ENCODE assay signal across 12 mouse cellular contexts in genomic region chr8:116053483-116053882, GRCm38 (mm10).
DNase-seq lines count a peak whose midpoint lies in the region; ATAC-seq lines count a peak whose summit lies in the region.
"Had no signal": no experiment of that assay in that cellular context is flagged by ENCODE, and none has a peak within 500 bp of the region (broad histone marks: within the 10 kb centered on the region; RNA-seq: fewer than 3 reads in every experiment).

No protein-coding gene starts in this region.

- WGBS in midbrain, embryonic 10.5 days = 16% methylated on average over 7 of the region's 7 CpGs
- WGBS in midbrain, embryonic 15.5 days = 10% methylated on average over 7 of the region's 7 CpGs
- 5% methylated on average over 7 of the region's 7 CpGs for WGBS in forebrain, embryonic 11.5 days
- 72% methylated on average over 7 of the region's 7 CpGs for WGBS in limb, embryonic 10.5 days

- ATAC-seq in midbrain, embryonic 15.5 days (replicated peaks) = no peak
- ATAC-seq in forebrain, embryonic 11.5 days (replicated peaks; ENCODE audit: low FRiP score) = peak; percentile 93
- ATAC-seq in granulocyte monocyte progenitor cell, adult 5-6 weeks (replicated peaks; ENCODE audit: poor library complexity, severe bottlenecking) = no peak

- no peak overlapping the region for H3K4me3 ChIP-seq in midbrain, embryonic 10.5 days
- H3K4me3 ChIP-seq in midbrain, embryonic 15.5 days = no peak overlapping the region
- no peak overlapping the region for H3K4me3 ChIP-seq in forebrain, embryonic 11.5 days (ENCODE audit: low read depth, low read length)
- H3K4me3 ChIP-seq in limb, embryonic 10.5 days = no peak overlapping the region
- H3K4me3 ChIP-seq: heart, adult 2 months; lung, embryonic 15.5 days had no signal

- H3K9me3 ChIP-seq in midbrain, embryonic 10.5 days (replicated peaks) = no peaks in the 10 kb centered on the region
- H3K9me3 ChIP-seq in midbrain, embryonic 15.5 days = no peaks in the 10 kb centered on the region
- H3K9me3 ChIP-seq in forebrain, embryonic 11.5 days (ENCODE audit: control insufficient read depth, low read length) = no peaks in the 10 kb centered on the region
- H3K9me3 ChIP-seq in limb, embryonic 10.5 days (replicated peaks) = no peaks in the 10 kb centered on the region
- H3K9me3 ChIP-seq: lung, embryonic 15.5 days had no signal

- no peak overlapping the region for H3K9ac ChIP-seq in midbrain, embryonic 15.5 days
- H3K9ac ChIP-seq in forebrain, embryonic 11.5 days (ENCODE audit: low read length) = no peak overlapping the region
- H3K9ac ChIP-seq: lung, embryonic 15.5 days had no signal

- H3K27me3 ChIP-seq in midbrain, embryonic 10.5 days (ENCODE audit: low read depth, poor library complexity, severe bottlenecking) = peaks cover 87% of the 10 kb centered on the region
- peaks cover 25% of the 10 kb centered on the region for H3K27me3 ChIP-seq in midbrain, embryonic 15.5 days (replicated peaks)
- no peaks in the 10 kb centered on the region; the same call in 1 of the 2 replicates for H3K27me3 ChIP-seq in forebrain, embryonic 11.5 days (ENCODE audit: control insufficient read depth, insufficient read depth, low read length)
- no peaks in the 10 kb centered on the region for H3K27me3 ChIP-seq in limb, embryonic 10.5 days (ENCODE audit: low read depth, poor library complexity, severe bottlenecking)
- H3K27me3 ChIP-seq: lung, embryonic 15.5 days had no signal

- peak overlapping the region; percentile 74 for H3K27ac ChIP-seq in midbrain, embryonic 10.5 days (replicated peaks)
- no peak overlapping the region for H3K27ac ChIP-seq in midbrain, embryonic 15.5 days
- peak overlapping the region; percentile 53 for H3K27ac ChIP-seq in forebrain, embryonic 11.5 days (ENCODE audit: low read depth, low read length)
- H3K27ac ChIP-seq in limb, embryonic 10.5 days = peak overlapping the region; percentile 62; the same call in 1 of the 2 replicates
- H3K27ac ChIP-seq: heart, adult 2 months; lung, embryonic 15.5 days had no signal

- no peak overlapping the region for H3K4me2 ChIP-seq in midbrain, embryonic 15.5 days
- no peak overlapping the region for H3K4me2 ChIP-seq in forebrain, embryonic 11.5 days (ENCODE audit: low read depth, low read length, severe bottlenecking)
- H3K4me2 ChIP-seq: lung, embryonic 15.5 days had no signal

- DNase-seq in midbrain, embryonic 10.5 days (ENCODE audit: low spot score) = peak; percentile 77
- DNase-seq in forebrain, embryonic 11.5 days (ENCODE audit: low spot score) = peak; percentile 79
- no peak for DNase-seq in limb, embryonic 10.5 days (ENCODE audit: low spot score)
- peak; percentile 34 for DNase-seq in telencephalon, adult 2 months (ENCODE audit: low read depth, low spot score)
- no peak for DNase-seq in gastrocnemius, adult 8-10 months (ENCODE audit: low spot score in 2 of 2)
- DNase-seq: heart, adult 2 months; kidney, adult 8-10 months; spleen, adult 18-20 months; thymus, postnatal 25 days had no signal

- H3K36me3 ChIP-seq in midbrain, embryonic 10.5 days = no peaks in the 10 kb centered on the region
- no peaks in the 10 kb centered on the region for H3K36me3 ChIP-seq in midbrain, embryonic 15.5 days (replicated peaks)
- H3K36me3 ChIP-seq in forebrain, embryonic 11.5 days (ENCODE audit: control insufficient read depth, insufficient read depth, low read length) = no peaks in the 10 kb centered on the region
- no peaks in the 10 kb centered on the region for H3K36me3 ChIP-seq in limb, embryonic 10.5 days
- H3K36me3 ChIP-seq: lung, embryonic 15.5 days had no signal

- H3K4me1 ChIP-seq in midbrain, embryonic 10.5 days = peaks cover 25% of the 10 kb centered on the region
- H3K4me1 ChIP-seq in midbrain, embryonic 15.5 days = peaks cover 7% of the 10 kb centered on the region
- H3K4me1 ChIP-seq in forebrain, embryonic 11.5 days (replicated peaks; ENCODE audit: control insufficient read depth, insufficient read depth, low read length) = peaks cover 15% of the 10 kb centered on the region
- H3K4me1 ChIP-seq in limb, embryonic 10.5 days = peaks cover 10% of the 10 kb centered on the region; the same call in 1 of the 2 replicates

Comparison
In these comparisons a context has a peak if more than half of its experiments do, and no peak if none do; other contexts are left out.
1. DNase-seq: peak in midbrain, embryonic 10.5 days (single experiment), forebrain, embryonic 11.5 days (single experiment) and telencephalon, adult 2 months (single experiment); none in limb, embryonic 10.5 days (single experiment) and gastrocnemius, adult 8-10 months (0 of 2).